In the genomic region with DNA sequence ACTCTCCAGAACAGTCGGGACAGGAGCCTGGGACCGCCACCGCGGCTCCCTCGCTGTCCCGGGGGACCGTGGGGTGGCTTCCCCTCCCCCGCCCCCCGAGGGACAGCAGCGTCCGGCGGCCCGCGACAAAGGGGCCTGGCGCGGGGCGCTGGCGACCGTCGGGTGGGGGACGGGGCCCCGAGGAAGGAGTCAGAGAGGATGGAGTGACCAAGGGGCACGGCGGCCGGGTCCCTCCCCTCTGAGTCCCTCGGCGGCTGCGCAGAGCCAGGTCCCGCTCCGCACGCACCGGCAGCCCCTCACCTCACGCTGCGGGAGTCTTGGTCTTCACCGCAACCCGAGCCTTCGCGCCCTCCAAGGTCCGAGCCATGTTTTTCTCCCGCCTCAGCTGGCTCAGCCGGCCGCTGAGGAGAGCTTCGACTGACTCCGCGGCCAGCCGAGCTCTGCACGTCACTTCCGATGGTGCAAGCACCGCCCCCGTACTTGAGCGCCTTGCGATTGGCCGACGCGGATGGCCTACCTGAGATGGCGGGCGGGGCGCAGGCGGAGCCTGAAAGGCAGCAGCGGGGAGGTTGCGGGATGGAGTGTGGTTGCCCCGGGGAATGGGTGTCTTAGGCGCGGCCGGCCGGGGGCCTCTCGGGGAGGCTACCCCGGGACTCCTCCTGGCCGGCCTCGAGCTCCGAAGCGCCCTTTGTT, we compare ENCODE assay signal across 8 mouse cellular contexts. TPM values are rescaled to one million over a fixed set of nuclear protein-coding genes. Genes with fewer than 3 reads are reported as not detected.
DNase-seq lines count a peak whose midpoint lies in the region; ATAC-seq and TF ChIP-seq lines count a peak whose summit lies in the region.

A gene (minus strand): TSS at position 446 of the 693 bp plus-strand sequence.

- H3K4me1 ChIP-seq in CH12.LX (ENCODE audit: control insufficient read depth in 1 of 2, insufficient read depth in 2 of 2): peaks cover 4 to 38% of the 10 kb centered on the region in 2 experiments; a peak in 3 of 4 replicates
- H3K4me1 ChIP-seq in forebrain, embryonic 11.5 days (replicated peaks; ENCODE audit: control insufficient read depth, insufficient read depth, low read length): peaks cover 12% of the 10 kb centered on the region; the same call in 1 of the 2 replicates
- H3K4me1 ChIP-seq in heart, postnatal 0 days (ENCODE audit: control insufficient read depth, insufficient read depth): peaks cover 14% of the 10 kb centered on the region
- peaks cover 2% of the 10 kb centered on the region; the same call in 1 of the 2 replicates for H3K4me1 ChIP-seq in liver, embryonic 16.5 days (ENCODE audit: control insufficient read depth, low read depth, low read length)
- peaks cover 41% of the 10 kb centered on the region for H3K4me1 ChIP-seq in neural tube, embryonic 13.5 days (replicated peaks)
- peaks cover 6% of the 10 kb centered on the region for H3K4me1 ChIP-seq in testis, adult 2 months (ENCODE audit: control insufficient read depth, insufficient read depth, low read length)

- H3K4me2 ChIP-seq in CH12.LX (ENCODE audit: insufficient read depth, low read depth, poor library complexity, severe bottlenecking): peak within 1 kb of the TSS; percentile 100
- peak within 1 kb of the TSS; percentile 92 for H3K4me2 ChIP-seq in forebrain, embryonic 11.5 days (ENCODE audit: low read depth, low read length, severe bottlenecking)
- peak within 1 kb of the TSS; percentile 82 for H3K4me2 ChIP-seq in heart, postnatal 0 days (ENCODE audit: low read depth, low read length)
- H3K4me2 ChIP-seq in liver, embryonic 16.5 days (ENCODE audit: low read depth, low read length): peak within 1 kb of the TSS; percentile 73
- peak within 1 kb of the TSS; percentile 90 for H3K4me2 ChIP-seq in neural tube, embryonic 13.5 days

- peaks cover 0 to 4% of the 10 kb centered on the region in 2 experiments for H3K36me3 ChIP-seq in CH12.LX (replicated peaks in 1 of 2; ENCODE audit: control insufficient read depth in 1 of 2, insufficient read depth in 1 of 2, low read length in 1 of 2)
- H3K36me3 ChIP-seq in forebrain, embryonic 11.5 days (ENCODE audit: control insufficient read depth, insufficient read depth, low read length): no peaks in the 10 kb centered on the region
- no peaks in the 10 kb centered on the region for H3K36me3 ChIP-seq in heart, postnatal 0 days (replicated peaks; ENCODE audit: control insufficient read depth, insufficient read depth, low read length)
- no peaks in the 10 kb centered on the region for H3K36me3 ChIP-seq in liver, embryonic 16.5 days (ENCODE audit: control insufficient read depth, insufficient read depth)
- H3K36me3 ChIP-seq in neural tube, embryonic 13.5 days: no peaks in the 10 kb centered on the region
- no peaks in the 10 kb centered on the region for H3K36me3 ChIP-seq in testis, adult 2 months (ENCODE audit: control insufficient read depth, insufficient read depth, low read length)

- H3K79me2 ChIP-seq in CH12.LX (replicated peaks; ENCODE audit: control insufficient read depth, extremely low read depth, insufficient read depth, poor library complexity, severe bottlenecking): peaks cover 15% of the 10 kb centered on the region

- dilution Hi-C loops in CH12.LX (cut with MboI; ENCODE audit: extremely low pct_ligation_motif_present, extremely low pct_unique_long_range_greater_than_20kb, low sequenced_read_pairs): no loop called here

- WGBS in forebrain, embryonic 11.5 days: under 1% methylated on average over 71 of the region's 72 CpGs
- WGBS in heart, postnatal 0 days: under 1% methylated on average over 64 of the region's 72 CpGs
- WGBS in liver, embryonic 16.5 days (ENCODE audit: insufficient replicate concordance): under 1% methylated on average over 69 of the region's 72 CpGs
- under 1% methylated on average over 63 of the region's 72 CpGs for WGBS in neural tube, embryonic 13.5 days

- DNase-seq in CH12.LX (ENCODE audit: extremely low read depth): peak; percentile 93
- DNase-seq in c-Kit-positive CD71-positive TER-119-negative erythroid progenitor cells, embryonic 14.5 days (ENCODE audit: low read depth): peak; percentile 78
- peak; percentile 97 for DNase-seq in forebrain, embryonic 11.5 days (ENCODE audit: low spot score)
- DNase-seq in heart, postnatal 0 days (ENCODE audit: low spot score): peak; percentile 95
- peak; percentile 97 to 98 for DNase-seq in kidney, postnatal 4 days

- TF ChIP-seq POLR2A in CH12.LX (IDR thresholded peaks at IDR 0.05; ENCODE audit: low read depth, low read length): peak; percentile 93
- peak; percentile 96 for TF ChIP-seq POLR2A in testis, adult 2 months (IDR thresholded peaks at IDR 0.05; ENCODE audit: control insufficient read depth, low read depth, low read length)

- H3K9ac ChIP-seq in CH12.LX (ENCODE audit: insufficient read depth, low read depth): peak within 1 kb of the TSS; percentile 68
- peak within 1 kb of the TSS; percentile 90 for H3K9ac ChIP-seq in forebrain, embryonic 11.5 days (ENCODE audit: low read length)
- peak within 1 kb of the TSS; percentile 90 for H3K9ac ChIP-seq in heart, postnatal 0 days (replicated peaks; ENCODE audit: low read depth, low read length)
- H3K9ac ChIP-seq in liver, embryonic 16.5 days (ENCODE audit: low read depth, low read length): peak within 1 kb of the TSS; percentile 68
- peak within 1 kb of the TSS; percentile 91 for H3K9ac ChIP-seq in neural tube, embryonic 13.5 days

- H3K27ac ChIP-seq in CH12.LX (ENCODE audit: insufficient read depth, low read depth): peak within 1 kb of the TSS; percentile 73
- peak within 1 kb of the TSS; percentile 81 for H3K27ac ChIP-seq in forebrain, embryonic 11.5 days (ENCODE audit: low read depth, low read length)
- H3K27ac ChIP-seq in heart, postnatal 0 days (ENCODE audit: low read depth): peak within 1 kb of the TSS; percentile 95
- peak within 1 kb of the TSS; percentile 63 for H3K27ac ChIP-seq in liver, embryonic 16.5 days (ENCODE audit: low read length)
- peak within 1 kb of the TSS; percentile 95 for H3K27ac ChIP-seq in neural tube, embryonic 13.5 days (replicated peaks)
- H3K27ac ChIP-seq in testis, adult 2 months (ENCODE audit: control insufficient read depth, insufficient read depth, low read depth, low read length): peak within 1 kb of the TSS; percentile 94

- in situ Hi-C loops in CH12.LX (cut with MboI; ENCODE audit: low pct_ligation_motif_present, low pct_unique_long_range_greater_than_20kb, low sequenced_read_pairs): no loop called here

- peaks cover 11% of the 10 kb centered on the region for H3K27me3 ChIP-seq in CH12.LX (replicated peaks)
- no peaks in the 10 kb centered on the region for H3K27me3 ChIP-seq in forebrain, embryonic 11.5 days (ENCODE audit: control insufficient read depth, insufficient read depth, low read length)
- H3K27me3 ChIP-seq in heart, postnatal 0 days (ENCODE audit: control insufficient read depth, insufficient read depth, low read length): no peaks in the 10 kb centered on the region
- H3K27me3 ChIP-seq in liver, embryonic 16.5 days (ENCODE audit: control insufficient read depth, insufficient read depth, low read depth, low read length): peaks cover 21% of the 10 kb centered on the region
- no peaks in the 10 kb centered on the region for H3K27me3 ChIP-seq in neural tube, embryonic 13.5 days
- H3K27me3 ChIP-seq in testis, adult 2 months (ENCODE audit: control insufficient read depth, insufficient read depth, low read length): no peaks in the 10 kb centered on the region

- H3K9me3 ChIP-seq in CH12.LX (replicated peaks; ENCODE audit: low read length): no peaks in the 10 kb centered on the region
- no peaks in the 10 kb centered on the region for H3K9me3 ChIP-seq in forebrain, embryonic 11.5 days (ENCODE audit: control insufficient read depth, low read length)
- no peaks in the 10 kb centered on the region for H3K9me3 ChIP-seq in heart, postnatal 0 days (replicated peaks; ENCODE audit: control insufficient read depth, low read length)
- no peaks in the 10 kb centered on the region for H3K9me3 ChIP-seq in liver, embryonic 16.5 days (replicated peaks; ENCODE audit: control insufficient read depth, low read length)
- no peaks in the 10 kb centered on the region for H3K9me3 ChIP-seq in neural tube, embryonic 13.5 days

- TF ChIP-seq EP300 in CH12.LX (IDR thresholded peaks at IDR 0.05; ENCODE audit: low read length): no peak
- no peak for TF ChIP-seq EP300 in heart, postnatal 0 days (IDR thresholded peaks at IDR 0.05; ENCODE audit: low read depth)

- peak; percentile 99 for ATAC-seq in forebrain, embryonic 11.5 days (replicated peaks; ENCODE audit: low FRiP score)
- ATAC-seq in heart, postnatal 0 days (ENCODE audit: insufficient read depth, low read depth): peak; percentile 98
- ATAC-seq in liver, embryonic 16.5 days (ENCODE audit: low read depth): peak; percentile 96
- ATAC-seq in neural tube, embryonic 13.5 days (ENCODE audit: low read depth): peak; percentile 99

- no peak for TF ChIP-seq RAD21 in CH12.LX (IDR thresholded peaks at IDR 0.05; ENCODE audit: low read depth, low read length)

- peak within 1 kb of the TSS; percentile 74 to 87 (median 79) for H3K4me3 ChIP-seq in CH12.LX (replicated peaks in 1 of 3; ENCODE audit: low read depth in 2 of 3, low read length in 2 of 3, poor library complexity in 1 of 3)
- peak within 1 kb of the TSS; percentile 91 for H3K4me3 ChIP-seq in forebrain, embryonic 11.5 days (ENCODE audit: low read depth, low read length)
- H3K4me3 ChIP-seq in heart, postnatal 0 days (ENCODE audit: low read depth, low read length): peak within 1 kb of the TSS; percentile 99
- H3K4me3 ChIP-seq in liver, embryonic 16.5 days (ENCODE audit: low read depth, low read length): peak within 1 kb of the TSS; percentile 72
- H3K4me3 ChIP-seq in neural tube, embryonic 13.5 days: peak within 1 kb of the TSS; percentile 86
- H3K4me3 ChIP-seq in testis, adult 2 months (ENCODE audit: control insufficient read depth, low read depth, low read length): peak within 1 kb of the TSS; percentile 98

- TF ChIP-seq CTCF in CH12.LX (conservative IDR thresholded peaks at IDR 0.05 in 1 of 2, IDR thresholded peaks at IDR 0.05 in 1 of 2; ENCODE audit: low read depth in 2 of 2, low read length in 2 of 2): no peak
- no peak for TF ChIP-seq CTCF in heart, postnatal 0 days (IDR thresholded peaks at IDR 0.05; ENCODE audit: low read depth)
- TF ChIP-seq CTCF in testis, adult 2 months (IDR thresholded peaks at IDR 0.05; ENCODE audit: control insufficient read depth, insufficient read depth, insufficient replicate concordance, low read depth, low read length): no peak

TF ChIP-seq in CH12.LX, 34 proteins besides CTCF, POLR2A, EP300 and RAD21 (continues in another document):
- TF ChIP-seq JUND (conservative IDR thresholded peaks at IDR 0.05; ENCODE audit: low read depth, low read length): no peak

RNA-seq across cellular contexts. Expression of the gene that starts here (rescaled TPM):
- total RNA-seq in CH12.LX (2012; rRNA removed) (13.9 and 14.3 TPM in 2 replicates), CH12.LX (2014; rRNA removed) (35.3 and 42.4 TPM in 2 replicates)
- polyA plus RNA-seq in CH12.LX (2012; ENCODE audit: insufficient read length, low read depth): 9.2 and 10.9 TPM in 2 replicates
- polyA plus RNA-seq in forebrain, embryonic 11.5 days (2014; fragmentation: Nextera tagmentation; extraction: Ambion mirVana): 28.5 and 33.4 TPM in 2 replicates
- total RNA-seq in heart, postnatal 0 days (2014; rRNA removed; ENCODE audit: low replicate concordance): 27.1 and 30.9 TPM in 2 replicates
- polyA plus RNA-seq in heart, postnatal 0 days (2015; fragmentation: Nextera tagmentation; extraction: Ambion mirVana): 7.1 and 7.6 TPM in 2 replicates
- polyA plus RNA-seq in liver, embryonic 16.5 days (2015; fragmentation: Nextera tagmentation; extraction: Ambion mirVana): 4.8 and 5.3 TPM in 2 replicates
- polyA plus RNA-seq in neural tube, embryonic 13.5 days (2015; fragmentation: Nextera tagmentation; extraction: Ambion mirVana): 17.3 TPM in 2 replicates
- 3.8 and 5.6 TPM in 2 replicates for polyA plus RNA-seq in testis, adult 2 months (2012; rRNA removed)

Comparison
In these comparisons a context has a peak if more than half of its experiments do, and no peak if none do; other contexts are left out.
1. Peak in every context shown above with its lines: DNase-seq, ATAC-seq, H3K4me3 ChIP-seq and H3K27ac ChIP-seq.